Mouse (Mus musculus) heart, embryonic 12.5 days (tissue): Measurements from ENCODE around the gene Nid2. TPM values are rescaled to one million over a fixed set of nuclear protein-coding genes. Genes with fewer than 3 reads are reported as not detected.

ENCODE experiments used
- ATAC-seq: fragments of 200-750 bp; cut with Nextera tagmentation; 2 replicates; pipeline ENCODE4 v1.8.0; 2017; ENCODE audit warnings: moderate TSS enrichment, moderate library complexity; ENCODE audit not compliant: insufficient number of reproducible peaks, low FRiP score
- H3K27ac ChIP-seq: fragments of 300-500 bp; sonication (generic); 2 replicates; pipeline ENCODE4 v1.5.1; 2016; ENCODE audit warnings: mild to moderate bottlenecking, moderate library complexity; ENCODE audit not compliant: poor library complexity, severe bottlenecking
- H3K27me3 ChIP-seq: fragments of 300-500 bp; sonication (generic); replicated peaks from 2 replicates; pipeline ENCODE4 v1.6.1; 2016; ENCODE audit warnings: mild to moderate bottlenecking, moderate library complexity
- H3K36me3 ChIP-seq: fragments of 300-500 bp; sonication (generic); 2 replicates; pipeline ENCODE4 v1.6.1; 2016; ENCODE audit warnings: mild to moderate bottlenecking, moderate library complexity
- H3K4me1 ChIP-seq: fragments of 300-500 bp; sonication (generic); replicated peaks from 2 replicates; pipeline ENCODE4 v1.6.1; 2016; ENCODE audit warnings: mild to moderate bottlenecking
- H3K4me2 ChIP-seq: fragments of 300-500 bp; sonication (generic); 2 replicates; pipeline ENCODE4 v1.6.1; 2016; ENCODE audit warnings: mild to moderate bottlenecking, moderate library complexity
- H3K4me3 ChIP-seq: fragments of 300-500 bp; sonication (generic); 2 replicates; pipeline ENCODE4 v1.5.1; 2016; ENCODE audit warnings: mild to moderate bottlenecking
- H3K9ac ChIP-seq: fragments of 300-500 bp; sonication (generic); 2 replicates; pipeline ENCODE4 v1.6.1; 2016; ENCODE audit warnings: mild to moderate bottlenecking, moderate library complexity
- H3K9me3 ChIP-seq: fragments of 300-500 bp; sonication (generic); replicated peaks from 2 replicates; pipeline ENCODE4 v1.6.1; 2016; ENCODE audit warnings: mild to moderate bottlenecking, moderate library complexity
- WGBS: fragments of 180-500 bp; shearing (Covaris S2); methylation state at CpG from one replicate; pipeline ENCODE4 v1.1.7; 2016; 5-methylcytosine and 5-hydroxymethylcytosine counted together
- polyA plus RNA-seq: library from polyadenylated mRNA; unstranded; fragments of >200 nt; fragmentation: Nextera tagmentation; extraction: Ambion mirVana; gene quantifications from 2 replicates; pipeline ENCODE4 v1.2.1, GENCODE M21; 2016

Nid2 gene
- polyA plus RNA-seq, 1 experiment from 2014 or later = 208 TPM

DNA sequence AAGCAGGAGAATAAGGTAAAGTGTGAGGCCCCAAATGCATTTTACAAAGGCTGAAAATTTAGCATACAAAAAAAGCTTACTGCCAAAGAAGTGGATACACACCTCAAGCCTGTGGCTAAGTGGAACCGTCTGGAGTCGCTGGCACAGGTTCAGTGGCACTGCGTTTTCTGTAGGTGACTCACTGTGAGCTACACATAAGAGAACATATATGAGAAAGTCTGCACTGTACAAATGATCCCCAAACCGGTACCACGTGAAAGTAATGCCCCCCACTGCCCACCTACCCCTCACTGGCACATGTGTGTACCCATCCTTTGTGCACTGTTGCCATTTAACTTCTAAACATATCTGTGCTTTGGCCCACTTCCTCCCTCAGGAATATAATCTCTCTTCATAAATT lies 22.8 kb upstream of the Nid2 start:
- no peaks in the 10 kb centered on the region for H3K27me3 ChIP-seq
- no peak overlapping the region for H3K4me3 ChIP-seq
- WGBS = 83% methylated on average over 5 of the region's 5 CpGs
- H3K4me1 ChIP-seq = peaks cover 6% of the 10 kb centered on the region
- H3K4me2 ChIP-seq = no peak overlapping the region
- no peak overlapping the region for H3K9ac ChIP-seq
- no peaks in the 10 kb centered on the region for H3K36me3 ChIP-seq
- H3K9me3 ChIP-seq = no peaks in the 10 kb centered on the region
- no peak for ATAC-seq
- no peak overlapping the region for H3K27ac ChIP-seq

DNA sequence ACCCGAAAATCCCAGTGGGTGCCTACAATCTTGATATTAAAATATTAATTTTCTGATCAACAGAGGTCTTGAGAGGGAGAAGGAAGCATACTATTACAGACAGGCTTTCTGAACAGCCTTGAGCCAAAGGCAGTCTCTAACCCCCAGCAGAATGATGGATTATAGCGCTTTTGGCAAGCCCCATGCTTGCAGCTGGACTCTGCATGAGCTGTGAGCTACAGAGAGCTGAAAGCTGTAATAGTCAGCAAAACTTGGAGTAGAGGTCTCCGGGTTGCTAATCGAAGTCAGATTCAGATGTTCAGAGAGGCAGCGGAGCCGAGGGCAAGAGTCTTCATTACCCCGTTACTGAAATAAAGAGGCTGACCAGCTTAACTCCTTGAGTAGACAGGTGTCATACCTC lies 22.3 kb upstream of the Nid2 start:
- H3K36me3 ChIP-seq = no peaks in the 10 kb centered on the region
- no peaks in the 10 kb centered on the region for H3K9me3 ChIP-seq
- H3K27ac ChIP-seq = no peak overlapping the region
- no peak overlapping the region for H3K9ac ChIP-seq
- H3K4me2 ChIP-seq = no peak overlapping the region
- peaks cover 10% of the 10 kb centered on the region for H3K4me1 ChIP-seq
- no peaks in the 10 kb centered on the region for H3K27me3 ChIP-seq
- 77% methylated on average over 7 of the region's 7 CpGs for WGBS
- no peak for ATAC-seq
- no peak overlapping the region for H3K4me3 ChIP-seq

DNA sequence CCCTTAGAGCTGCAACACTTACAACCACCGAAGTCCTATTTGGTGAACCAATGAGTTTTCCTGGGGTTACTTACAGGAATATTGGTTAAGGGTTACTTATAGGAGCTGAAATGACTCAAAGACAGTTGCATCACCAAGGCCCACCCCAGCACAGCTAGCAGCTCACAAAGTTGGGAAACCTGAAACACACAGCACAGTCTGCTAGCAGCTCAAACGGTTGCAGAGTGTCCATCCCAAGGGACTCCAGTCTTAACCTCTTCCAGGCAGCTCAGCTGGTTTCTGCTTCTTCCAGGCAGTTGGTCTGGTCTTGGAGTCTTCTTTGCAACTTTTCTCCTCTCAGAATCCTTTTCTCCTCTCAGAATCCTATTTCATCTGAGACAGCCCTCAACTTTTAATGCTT lies 19.0 kb upstream of the Nid2 start:
- H3K27ac ChIP-seq = no peak overlapping the region
- no peak overlapping the region for H3K4me3 ChIP-seq
- ATAC-seq = no peak
- no peak overlapping the region for H3K4me2 ChIP-seq
- H3K9me3 ChIP-seq = no peaks in the 10 kb centered on the region
- 77% methylated on average over 2 of the region's 2 CpGs for WGBS
- H3K27me3 ChIP-seq = no peaks in the 10 kb centered on the region
- no peak overlapping the region for H3K9ac ChIP-seq
- no peaks in the 10 kb centered on the region for H3K36me3 ChIP-seq
- peaks cover 13% of the 10 kb centered on the region for H3K4me1 ChIP-seq

DNA sequence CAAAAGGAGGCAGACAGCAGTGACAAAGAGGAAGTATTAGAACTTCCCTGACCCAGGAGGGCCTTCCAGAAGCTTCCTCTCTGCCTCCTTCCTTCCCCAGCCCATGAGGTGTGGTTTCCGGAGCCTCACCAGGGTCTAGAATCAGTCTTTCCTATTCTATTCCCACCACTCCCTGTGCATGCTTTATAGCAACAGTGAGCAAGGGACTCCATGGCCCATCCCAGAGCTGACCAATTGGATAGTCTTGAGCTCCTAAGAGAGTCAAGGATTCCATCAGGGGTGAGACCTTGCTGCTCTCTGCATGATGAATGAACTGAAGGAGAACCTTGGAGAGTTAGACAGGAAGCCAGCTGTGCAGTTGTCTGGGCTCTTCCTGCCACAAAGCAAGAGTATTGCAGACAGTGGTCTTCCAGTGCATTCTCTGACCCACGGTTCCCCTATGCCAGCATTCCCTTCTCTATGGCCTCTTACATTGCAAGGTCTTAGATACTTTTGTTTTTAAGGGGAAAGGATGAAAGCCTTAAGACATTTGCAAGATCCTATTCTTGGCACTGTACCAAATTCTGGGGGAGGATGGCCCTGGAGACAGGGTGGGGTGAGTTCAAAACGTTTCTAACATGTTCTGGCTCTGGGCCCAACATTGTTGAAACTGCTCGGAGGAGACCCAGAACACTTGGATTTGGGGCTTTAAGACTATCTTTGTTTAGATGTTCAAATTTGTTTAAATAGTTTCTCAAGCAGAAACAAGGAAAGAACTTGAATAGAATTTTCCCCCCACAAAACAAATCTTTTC lies 17.4 kb upstream of the Nid2 start:
- no peaks in the 10 kb centered on the region for H3K9me3 ChIP-seq
- no peak overlapping the region for H3K4me3 ChIP-seq
- no peak overlapping the region for H3K4me2 ChIP-seq
- peak overlapping the region; percentile 64 for H3K27ac ChIP-seq
- ATAC-seq = peak; percentile 59
- 45% methylated on average over 4 of the region's 4 CpGs for WGBS
- no peaks in the 10 kb centered on the region for H3K27me3 ChIP-seq
- H3K9ac ChIP-seq = no peak overlapping the region
- no peaks in the 10 kb centered on the region for H3K36me3 ChIP-seq
- peaks cover 20% of the 10 kb centered on the region for H3K4me1 ChIP-seq

DNA sequence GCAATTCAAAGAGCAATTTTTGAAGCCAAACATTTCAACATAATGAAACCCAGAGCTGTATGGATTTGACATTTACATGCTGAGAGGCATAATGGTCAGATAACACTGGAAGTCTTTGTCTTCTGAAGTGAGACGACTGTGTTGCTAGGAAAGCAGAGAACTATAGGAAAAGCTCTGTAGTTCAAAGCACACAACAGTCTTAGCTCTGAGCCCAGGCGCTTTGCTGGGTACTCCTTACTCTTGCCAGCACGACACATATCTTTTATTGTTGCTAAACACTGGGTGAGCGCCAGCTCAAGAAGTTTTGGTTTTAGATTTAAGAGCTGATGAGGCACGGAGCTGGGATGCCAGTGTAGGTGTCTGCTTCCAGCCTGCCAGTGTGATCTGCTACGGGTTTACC lies 15.8 kb upstream of the Nid2 start:
- Histone ChIP-seq H3K27me3 (no peaks in the 10 kb centered on the region), H3K9me3 (no peaks in the 10 kb centered on the region), H3K4me1 (peaks cover 20% of the 10 kb centered on the region), H3K4me2 (no peak overlapping the region), H3K36me3 (no peaks in the 10 kb centered on the region), H3K4me3 (no peak overlapping the region), H3K27ac (no peak overlapping the region), H3K9ac (no peak overlapping the region)
- ATAC-seq = no peak
- WGBS = 50% methylated on average over 6 of the region's 6 CpGs

DNA sequence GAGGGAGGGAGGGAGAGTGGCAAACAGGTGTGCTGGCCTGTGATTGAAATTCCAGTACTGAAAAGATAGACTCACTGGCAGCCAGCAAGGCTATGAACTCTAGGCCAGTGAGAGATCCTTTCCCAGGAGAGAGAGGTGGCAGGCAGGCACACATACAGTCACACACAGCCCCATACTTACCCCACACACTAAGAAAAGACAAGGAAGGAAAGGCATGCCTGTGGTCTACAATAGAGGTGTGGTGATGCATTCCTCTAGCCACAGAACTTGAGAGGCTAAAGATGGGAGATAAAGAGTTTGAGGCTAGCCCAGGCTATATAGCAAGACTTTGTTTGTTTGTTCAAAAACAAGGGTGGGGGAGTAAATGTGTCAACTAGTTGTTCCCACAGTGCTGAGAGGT lies 13.5 kb upstream of the Nid2 start:
- Histone ChIP-seq H3K4me3 (no peak overlapping the region), H3K27ac (no peak overlapping the region), H3K27me3 (no peaks in the 10 kb centered on the region), H3K9ac (no peak overlapping the region), H3K9me3 (no peaks in the 10 kb centered on the region), H3K36me3 (no peaks in the 10 kb centered on the region), H3K4me2 (no peak overlapping the region), H3K4me1 (peaks cover 19% of the 10 kb centered on the region)
- no peak for ATAC-seq

DNA sequence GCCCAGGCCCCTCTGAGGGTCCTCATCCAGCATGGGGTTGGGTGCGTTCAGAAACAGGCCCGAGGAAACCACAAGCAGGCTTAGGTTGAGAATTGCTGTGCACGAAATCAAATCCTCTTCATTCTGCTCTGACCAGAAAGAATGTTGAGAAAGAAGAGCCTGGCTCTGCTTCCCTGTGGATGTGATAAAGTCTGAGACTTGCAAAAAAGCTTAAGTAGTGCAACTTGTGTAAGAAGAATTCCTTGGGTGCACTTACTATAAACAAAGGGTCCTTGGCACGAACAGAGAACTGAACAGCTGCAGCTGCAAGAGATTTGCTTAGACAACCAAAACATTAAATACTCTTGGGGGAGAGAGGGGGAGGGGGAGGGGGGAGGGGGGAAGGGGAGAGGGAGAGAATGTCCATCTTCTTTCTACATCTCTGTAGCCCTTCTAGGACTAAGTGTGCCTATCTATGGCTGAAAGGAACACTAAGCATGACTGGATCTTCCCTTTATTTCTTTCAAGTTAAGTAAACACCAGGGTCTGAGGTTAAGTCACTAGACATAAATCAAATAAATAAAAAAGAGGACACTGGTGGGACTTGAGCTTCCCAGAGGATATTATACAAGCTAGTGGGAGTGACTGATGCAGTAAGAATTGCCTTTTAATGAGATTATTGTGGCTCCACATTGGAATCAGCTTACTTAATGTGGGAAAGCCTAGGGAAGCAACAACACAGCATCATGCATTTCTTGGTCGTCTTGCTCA lies 12.8 kb upstream of the Nid2 start:
- no peaks in the 10 kb centered on the region for H3K27me3 ChIP-seq
- no peak overlapping the region for H3K27ac ChIP-seq
- H3K4me2 ChIP-seq = no peak overlapping the region
- peaks cover 14% of the 10 kb centered on the region for H3K4me1 ChIP-seq
- no peaks in the 10 kb centered on the region for H3K36me3 ChIP-seq
- no peak overlapping the region for H3K9ac ChIP-seq
- 44% methylated on average over 5 of the region's 5 CpGs for WGBS
- no peaks in the 10 kb centered on the region for H3K9me3 ChIP-seq
- no peak overlapping the region for H3K4me3 ChIP-seq
- ATAC-seq = no peak

DNA sequence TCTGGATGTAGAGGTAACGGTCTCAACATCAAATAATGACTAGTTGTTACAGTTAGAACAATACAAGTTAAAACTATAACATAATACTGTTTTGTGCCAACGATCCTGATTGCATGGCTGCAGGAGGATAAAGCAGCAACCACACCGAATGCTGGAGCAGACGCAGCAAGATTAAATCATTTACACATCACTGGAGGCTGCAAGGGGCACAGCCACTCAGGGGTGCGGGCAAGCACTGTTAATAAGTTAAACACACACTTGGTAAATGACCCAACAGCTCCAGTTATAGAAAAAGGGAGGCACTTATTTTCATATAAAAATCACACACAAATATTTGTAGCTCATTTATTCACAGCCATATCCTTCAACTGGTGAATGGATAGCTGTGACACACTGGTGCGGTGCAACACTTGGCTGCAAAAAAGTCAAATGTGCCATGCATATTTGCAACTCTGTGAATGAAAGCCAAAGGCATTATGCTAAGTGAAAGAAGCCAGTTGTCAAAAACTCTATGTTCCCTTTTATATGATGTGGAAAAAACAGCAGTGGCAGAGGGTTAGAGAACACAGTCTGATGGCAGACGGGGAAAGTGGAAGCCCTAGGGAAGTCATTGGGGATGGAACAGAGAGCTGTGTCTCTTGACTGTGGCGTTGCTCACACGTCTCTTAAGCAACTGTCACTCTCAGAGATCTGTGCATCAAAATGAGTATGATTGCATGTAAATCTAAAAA lies 11.5 kb upstream of the Nid2 start:
- Histone ChIP-seq H3K9ac (no peak overlapping the region), H3K4me1 (peaks cover 7% of the 10 kb centered on the region), H3K4me3 (no peak overlapping the region), H3K27me3 (no peaks in the 10 kb centered on the region), H3K36me3 (no peaks in the 10 kb centered on the region), H3K27ac (no peak overlapping the region), H3K4me2 (no peak overlapping the region), H3K9me3 (no peaks in the 10 kb centered on the region)
- no peak for ATAC-seq
- 69% methylated on average over 9 of the region's 9 CpGs for WGBS

DNA sequence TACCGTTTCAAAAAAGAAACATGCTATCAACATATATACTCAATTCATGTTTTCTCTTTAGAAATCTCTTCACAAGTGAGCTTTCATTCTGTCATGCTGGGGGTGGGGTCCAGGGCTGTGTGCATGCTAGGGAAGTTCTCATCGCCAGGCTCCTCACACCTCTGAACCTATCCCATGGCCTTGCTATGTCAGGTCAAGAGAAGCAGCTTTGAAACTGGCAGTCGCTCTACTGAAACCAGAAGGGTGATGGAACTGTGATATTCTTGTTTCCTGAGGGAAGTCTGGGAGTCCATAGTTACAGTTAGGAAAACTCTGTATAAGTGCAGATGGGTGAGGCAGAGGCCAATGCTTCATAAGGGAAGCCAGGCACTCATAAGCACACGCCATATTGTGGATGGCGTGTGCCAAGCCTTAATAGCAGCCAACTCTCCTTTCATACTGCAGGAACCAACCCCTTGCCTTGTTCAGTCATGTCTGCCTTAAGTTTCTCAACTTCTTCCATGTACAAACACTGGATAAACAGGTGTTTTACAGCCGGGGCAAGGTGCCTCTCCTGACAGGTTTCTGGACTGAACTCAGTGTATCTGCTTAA lies 10.8 kb upstream of the Nid2 start:
- Histone ChIP-seq H3K4me3 (no peak overlapping the region), H3K4me2 (no peak overlapping the region), H3K27ac (no peak overlapping the region), H3K9ac (no peak overlapping the region), H3K4me1 (peaks cover 7% of the 10 kb centered on the region), H3K36me3 (no peaks in the 10 kb centered on the region), H3K9me3 (no peaks in the 10 kb centered on the region), H3K27me3 (no peaks in the 10 kb centered on the region)
- 82% methylated on average over 6 of the region's 6 CpGs for WGBS
- ATAC-seq = no peak

DNA sequence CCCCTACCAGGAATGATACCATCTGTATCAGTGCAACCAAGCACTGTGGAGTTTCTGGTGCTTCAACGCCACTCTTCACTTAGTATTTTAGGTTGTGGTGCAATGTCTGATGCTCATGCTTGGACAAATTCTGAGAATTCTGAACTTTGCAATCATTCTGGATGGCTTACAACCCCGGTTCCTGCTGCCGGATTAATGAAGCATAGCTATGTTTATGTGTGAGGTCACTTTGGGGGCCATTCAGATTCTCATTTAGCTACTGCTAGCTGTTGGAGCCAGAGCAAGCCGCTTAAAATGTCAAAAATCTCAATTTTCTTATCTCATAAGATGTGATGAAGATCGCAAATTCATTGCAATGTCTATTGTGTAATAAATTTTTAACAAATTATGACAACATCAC lies 6.2 kb upstream of the Nid2 start:
- Histone ChIP-seq H3K27ac (no peak overlapping the region), H3K4me1 (peaks cover 20% of the 10 kb centered on the region), H3K9ac (no peak overlapping the region), H3K4me3 (no peak overlapping the region), H3K4me2 (no peak overlapping the region), H3K36me3 (no peaks in the 10 kb centered on the region), H3K27me3 (no peaks in the 10 kb centered on the region), H3K9me3 (no peaks in the 10 kb centered on the region)
- ATAC-seq = no peak
- WGBS = 85% methylated on average over 5 of the region's 5 CpGs

DNA sequence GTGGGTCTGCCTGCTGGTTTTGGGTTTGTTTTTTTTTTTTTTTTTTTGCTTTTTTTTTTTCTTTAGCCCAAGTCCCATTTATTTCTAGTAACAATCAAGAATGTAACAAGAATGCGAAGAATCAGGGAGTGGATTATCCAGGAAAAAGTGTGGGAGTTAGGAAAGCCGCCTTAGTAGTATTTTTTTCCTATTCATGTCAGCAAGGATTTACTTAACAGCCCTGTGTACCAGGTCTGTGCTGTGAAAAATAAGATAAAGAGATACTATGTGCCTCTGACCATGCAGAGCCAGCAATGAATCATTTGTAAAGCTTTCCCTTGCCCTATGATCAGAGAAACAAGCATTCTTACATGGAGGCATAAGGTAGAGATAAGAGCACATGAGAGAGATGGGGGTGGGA lies 4.8 kb upstream of the Nid2 start:
- H3K27ac ChIP-seq = no peak overlapping the region
- H3K27me3 ChIP-seq = no peaks in the 10 kb centered on the region
- H3K4me2 ChIP-seq = no peak overlapping the region
- H3K9ac ChIP-seq = no peak overlapping the region
- H3K4me1 ChIP-seq = peaks cover 28% of the 10 kb centered on the region
- H3K9me3 ChIP-seq = no peaks in the 10 kb centered on the region
- no peaks in the 10 kb centered on the region for H3K36me3 ChIP-seq
- ATAC-seq = no peak
- 41% methylated on average over 2 of the region's 2 CpGs for WGBS
- H3K4me3 ChIP-seq = no peak overlapping the region
